Comparison of ENCODE assay signal across 12 mouse cellular contexts in genomic region chrX:5469165-5469564, GRCm38 (mm10). TPM values are rescaled to one million over a fixed set of nuclear protein-coding genes. Genes with fewer than 3 reads are reported as not detected.
DNase-seq lines count a peak whose midpoint lies in the region; ATAC-seq and TF ChIP-seq lines count a peak whose summit lies in the region.
"Had no signal": no experiment of that assay in that cellular context is flagged by ENCODE, and none has a peak within 500 bp of the region (broad histone marks: within the 10 kb centered on the region; RNA-seq: fewer than 3 reads in every experiment).

Mycs (minus strand) TSS chrX:5469265.

- H3K9ac ChIP-seq in heart, embryonic 13.5 days: no peak within 1 kb of the TSS
- 0 out of 2 replicates have a peak within 1 kb of the TSS, but pooled peaks have one; percentile 43 for H3K9ac ChIP-seq in ES-E14 (ENCODE audit: insufficient read depth, low read depth, low read length, poor library complexity, severe bottlenecking)
- no peak within 1 kb of the TSS for H3K9ac ChIP-seq in midbrain, embryonic 14.5 days (replicated peaks; ENCODE audit: low read length)

- DNase-seq in heart, postnatal 10 days: no peak
- DNase-seq in ES-E14 (ENCODE audit: low read depth, low spot score): no peak
- no peak for DNase-seq in hindbrain, embryonic 10.5 days (ENCODE audit: low spot score)
- no peak for DNase-seq in midbrain, embryonic 14.5 days
- DNase-seq in thymus, postnatal 0 days (ENCODE audit: low spot score): no peak
- DNase-seq in gastrocnemius, postnatal 14 days: no peak
- DNase-seq in urinary bladder, adult 2 months (ENCODE audit: low spot score): no peak
- DNase-seq: embryo, embryonic 11 days; gastrocnemius, adult 2 months; layer of hippocampus, postnatal 36 days had no signal

- in situ Hi-C loops in ES-E14 (cut with MboI; ENCODE audit: low sequenced_read_pairs in 2 of 2, unreplicated experiment in 2 of 2): no loop called here

- H3K4me1 ChIP-seq in heart, embryonic 13.5 days: no peaks in the 10 kb centered on the region
- no peaks in the 10 kb centered on the region for H3K4me1 ChIP-seq in ES-E14 (ENCODE audit: control insufficient read depth in 2 of 2, insufficient read depth in 2 of 2, low read length in 2 of 2, poor library complexity in 1 of 2)
- no peaks in the 10 kb centered on the region for H3K4me1 ChIP-seq in hindbrain, embryonic 10.5 days (replicated peaks)
- no peaks in the 10 kb centered on the region for H3K4me1 ChIP-seq in midbrain, embryonic 14.5 days (ENCODE audit: control insufficient read depth, insufficient read depth, low read length)

- no peaks in the 10 kb centered on the region for H3K36me3 ChIP-seq in heart, embryonic 13.5 days
- H3K36me3 ChIP-seq in ES-E14 (ENCODE audit: control insufficient read depth, insufficient read depth, low read length, poor library complexity, severe bottlenecking): no peaks in the 10 kb centered on the region
- H3K36me3 ChIP-seq in hindbrain, embryonic 10.5 days: no peaks in the 10 kb centered on the region
- H3K36me3 ChIP-seq in midbrain, embryonic 14.5 days (ENCODE audit: control insufficient read depth, insufficient read depth, low read length): no peaks in the 10 kb centered on the region

- H3K9me3 ChIP-seq in heart, embryonic 13.5 days: no peaks in the 10 kb centered on the region
- no peaks in the 10 kb centered on the region for H3K9me3 ChIP-seq in ES-E14 (ENCODE audit: control insufficient read depth, insufficient read depth, low read depth, low read length)
- H3K9me3 ChIP-seq in hindbrain, embryonic 10.5 days: peaks cover 8% of the 10 kb centered on the region; the same call in 1 of the 2 replicates
- no peaks in the 10 kb centered on the region for H3K9me3 ChIP-seq in midbrain, embryonic 14.5 days (ENCODE audit: control insufficient read depth, low read length)

- H3K4me3 ChIP-seq in heart, embryonic 13.5 days: no peak within 1 kb of the TSS
- peak within 1 kb of the TSS; percentile 21 to 57; a peak in 3 of 4 replicates for H3K4me3 ChIP-seq in ES-E14 (ENCODE audit: insufficient read depth in 1 of 2, low read depth in 1 of 2, low read length in 2 of 2, poor library complexity in 1 of 2, severe bottlenecking in 1 of 2)
- peak within 1 kb of the TSS; percentile 40 for H3K4me3 ChIP-seq in hindbrain, embryonic 10.5 days
- H3K4me3 ChIP-seq in midbrain, embryonic 14.5 days (replicated peaks; ENCODE audit: low read depth, low read length): peak within 1 kb of the TSS; percentile 13; the same call in 1 of the 2 replicates
- H3K4me3 ChIP-seq: gastrocnemius, adult 2 months had no signal

- intact Hi-C loops in heart, postnatal 10 days (cut with DNase I): no loop called here
- intact Hi-C loops in gastrocnemius, postnatal 14 days (cut with DNase I; ENCODE audit: low total_unique reads): no loop called here

- peaks cover 16% of the 10 kb centered on the region; the same call in 1 of the 2 replicates for H3K27me3 ChIP-seq in heart, embryonic 13.5 days (replicated peaks)
- H3K27me3 ChIP-seq in hindbrain, embryonic 10.5 days (ENCODE audit: insufficient read depth, poor library complexity, severe bottlenecking): peaks cover 11% of the 10 kb centered on the region; the same call in 1 of the 2 replicates
- no peaks in the 10 kb centered on the region for H3K27me3 ChIP-seq in midbrain, embryonic 14.5 days (ENCODE audit: control insufficient read depth, insufficient read depth, low read length)

- no peak for ATAC-seq in heart, embryonic 13.5 days (ENCODE audit: extremely low read depth, insufficient number of reproducible peaks, low FRiP score, low TSS enrichment)
- no peak for ATAC-seq in midbrain, embryonic 14.5 days (ENCODE audit: low FRiP score, low TSS enrichment)

- H3K27ac ChIP-seq in heart, embryonic 13.5 days (replicated peaks): no peak within 1 kb of the TSS
- no peak within 1 kb of the TSS for H3K27ac ChIP-seq in ES-E14 (ENCODE audit: insufficient read depth, low read depth, low read length, poor library complexity, severe bottlenecking)
- H3K27ac ChIP-seq in hindbrain, embryonic 10.5 days: no peak within 1 kb of the TSS
- no peak within 1 kb of the TSS for H3K27ac ChIP-seq in midbrain, embryonic 14.5 days (replicated peaks; ENCODE audit: low read depth, low read length)
- H3K27ac ChIP-seq: gastrocnemius, adult 2 months had no signal

- 74% methylated on average over 3 of the region's 3 CpGs for WGBS in heart, embryonic 13.5 days
- WGBS in hindbrain, embryonic 10.5 days: 92% methylated on average over 3 of the region's 3 CpGs
- 83% methylated on average over 3 of the region's 3 CpGs for WGBS in midbrain, embryonic 14.5 days

- H3K4me2 ChIP-seq in heart, embryonic 13.5 days: peak within 1 kb of the TSS; percentile 48
- peak within 1 kb of the TSS; percentile 41 for H3K4me2 ChIP-seq in midbrain, embryonic 14.5 days (ENCODE audit: low read length)

TF ChIP-seq in ES-E14, 5 proteins besides CTCF, POLR2A, EP300 and RAD21:
- no peak for TF ChIP-seq CHD2 (IDR thresholded peaks at IDR 0.05; ENCODE audit: low read depth, low read length)
- TF ChIP-seq ZNF384 (IDR thresholded peaks at IDR 0.05; ENCODE audit: low read depth, low read length): no peak
- no peak for TF ChIP-seq HCFC1 (IDR thresholded peaks at IDR 0.05; ENCODE audit: borderline replicate concordance, insufficient read depth, low read length)
- no peak for TF ChIP-seq ZC3H11A (IDR thresholded peaks at IDR 0.05; ENCODE audit: borderline replicate concordance, low read depth, low read length)
- no peak for TF ChIP-seq MAFK (IDR thresholded peaks at IDR 0.05; ENCODE audit: insufficient read depth, low read depth, low read length)

RNA-seq across cellular contexts. Expression of gene Mycs, which starts in this region (rescaled TPM):
- polyA plus RNA-seq in heart, embryonic 13.5 days (2015; fragmentation: Nextera tagmentation; extraction: Ambion mirVana): not detected in 2 replicates
- total RNA-seq in heart, postnatal 10 days (2021): not detected
- total RNA-seq in ES-E14 (2012; rRNA removed): not detected in 2 replicates
- polyA plus RNA-seq in hindbrain, embryonic 10.5 days (2016; fragmentation: Nextera tagmentation; extraction: Ambion mirVana): not detected in 2 replicates
- not detected in 2 replicates for polyA plus RNA-seq in midbrain, embryonic 14.5 days (2014; fragmentation: Nextera tagmentation; extraction: Ambion mirVana)
- polyA plus RNA-seq in thymus, postnatal 0 days (2015; fragmentation: Nextera tagmentation; extraction: Ambion mirVana): not detected in 2 replicates
- total RNA-seq in gastrocnemius, postnatal 14 days (2021): not detected
- polyA plus RNA-seq in urinary bladder, adult 2 months (2012; rRNA removed): not detected in 2 replicates
- total RNA-seq: gastrocnemius, adult 2 months; layer of hippocampus, postnatal 36 days; neutrophil, adult 5-6 weeks had no signal
